Comparison of ENCODE assay signal across 29 mouse cellular contexts in the genomic region with DNA sequence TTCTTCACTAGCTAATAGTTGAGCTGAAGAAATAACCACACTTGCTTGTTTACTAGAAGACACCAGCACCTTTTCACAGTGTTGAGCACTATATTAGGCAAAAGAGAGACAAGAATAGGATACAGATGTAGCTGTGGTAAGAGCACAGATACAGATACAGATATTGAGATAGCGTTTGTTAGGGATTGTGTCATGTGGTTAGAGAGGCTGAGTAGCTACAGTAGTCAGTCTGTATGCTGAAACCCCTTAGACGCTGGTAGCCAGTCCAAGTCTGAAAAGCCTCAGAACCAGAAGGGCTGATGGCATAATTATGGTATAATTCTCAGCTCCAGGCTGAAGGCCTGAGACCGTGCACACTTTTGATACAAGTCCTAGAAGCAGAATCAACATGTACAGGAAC.
"Had no signal": no experiment of that assay in that cellular context is flagged by ENCODE, and none has a peak within 500 bp of the region (broad histone marks: within the 10 kb centered on the region; RNA-seq: fewer than 3 reads in every experiment).

No protein-coding gene starts in this region.

- DNase-seq: left cerebral cortex, postnatal 4 days; liver; liver, embryonic 13.5 days; liver, postnatal 0 days; lung, adult 18-20 months; lung, adult 2 months; lung, embryonic 14.5 days; lung, postnatal 10 days; lung, postnatal 14 days; lung, postnatal 36 days; lung, postnatal 4 days; midbrain, embryonic 14.5 days had no signal

- ATAC-seq: liver, embryonic 12.5 days; liver, postnatal 0 days; lung, postnatal 0 days; midbrain, embryonic 13.5 days; midbrain, embryonic 15.5 days; midbrain, embryonic 16.5 days had no signal

- H3K27ac ChIP-seq: limb, embryonic 10.5 days; limb, embryonic 12.5 days; limb, embryonic 13.5 days; limb, embryonic 15.5 days; liver, embryonic 12.5 days; liver, embryonic 13.5 days; liver, embryonic 14.5 days; liver, embryonic 15.5 days; lung, embryonic 15.5 days; macrophage; midbrain, embryonic 12.5 days; midbrain, embryonic 13.5 days; midbrain, embryonic 15.5 days; neural tube, embryonic 12.5 days had no signal

- H3K4me3 ChIP-seq: limb, embryonic 10.5 days; limb, embryonic 12.5 days; limb, embryonic 13.5 days; limb, embryonic 15.5 days; liver, embryonic 12.5 days; liver, embryonic 13.5 days; liver, embryonic 15.5 days; lung, embryonic 15.5 days; megakaryocyte, embryonic 14.5 days; midbrain, embryonic 12.5 days; midbrain, embryonic 13.5 days; midbrain, embryonic 15.5 days; myocyte; neural tube, embryonic 12.5 days had no signal

- H3K4me1 ChIP-seq: limb, embryonic 10.5 days; limb, embryonic 12.5 days; limb, embryonic 13.5 days; limb, embryonic 15.5 days; liver, embryonic 12.5 days; liver, embryonic 13.5 days; liver, embryonic 15.5 days; lung, embryonic 15.5 days; midbrain, embryonic 12.5 days; midbrain, embryonic 13.5 days; midbrain, embryonic 15.5 days; neural tube, embryonic 12.5 days had no signal

- H3K27me3 ChIP-seq: limb, embryonic 12.5 days; limb, embryonic 13.5 days; limb, embryonic 15.5 days; liver, embryonic 12.5 days; liver, embryonic 13.5 days; liver, embryonic 15.5 days; lung, embryonic 15.5 days; megakaryocyte, embryonic 14.5 days; midbrain, embryonic 12.5 days; midbrain, embryonic 13.5 days; midbrain, embryonic 15.5 days; neural tube, embryonic 12.5 days had no signal

- H3K9me3 ChIP-seq: limb, embryonic 10.5 days; limb, embryonic 12.5 days; limb, embryonic 13.5 days; limb, embryonic 15.5 days; liver, embryonic 12.5 days; liver, embryonic 13.5 days; liver, embryonic 15.5 days; lung, embryonic 15.5 days; megakaryocyte, embryonic 14.5 days; midbrain, embryonic 12.5 days; midbrain, embryonic 13.5 days; midbrain, embryonic 15.5 days; neural tube, embryonic 12.5 days had no signal

- H3K36me3 ChIP-seq: midbrain, embryonic 12.5 days; midbrain, embryonic 15.5 days had no signal
